Mouse (Mus musculus) liver, embryonic 15.5 days (tissue): ENCODE measurements at regions not wholly inside any gene's neighbourhood (a gene's known extent, or its start where the extent isn't known, plus 50 kb on each side); places are given as distances from the start of the nearest gene placed in this dataset.

Experiments
- ATAC-seq: fragments of 200-750 bp; cut with Nextera tagmentation; 2 replicates; pipeline ENCODE4 v1.8.0; 2017; ENCODE audit warnings: moderate number of reproducible peaks, mild to moderate bottlenecking, moderate library complexity; ENCODE audit not compliant: insufficient read depth
- H3K27ac ChIP-seq: fragments of 300-500 bp; sonication (generic); replicated peaks from 2 replicates; pipeline ENCODE4 v1.5.1; 2015; ENCODE audit warnings: mild to moderate bottlenecking, inconsistent platforms
- H3K27me3 ChIP-seq: fragments of 300-500 bp; sonication (generic); 2 replicates; pipeline ENCODE4 v1.6.1; 2015; ENCODE audit warnings: mild to moderate bottlenecking, inconsistent platforms
- H3K36me3 ChIP-seq: fragments of 300-500 bp; sonication (generic); replicated peaks from 2 replicates; pipeline ENCODE4 v1.6.1; 2015; ENCODE audit warnings: moderate library complexity, mild to moderate bottlenecking, inconsistent platforms
- H3K4me1 ChIP-seq: fragments of 300-500 bp; sonication (generic); replicated peaks from 2 replicates; pipeline ENCODE4 v1.6.1; 2015; ENCODE audit warnings: inconsistent platforms
- H3K4me2 ChIP-seq: fragments of 300-500 bp; sonication (generic); 2 replicates; pipeline ENCODE4 v1.6.1; 2015; ENCODE audit warnings: moderate library complexity, mild to moderate bottlenecking, inconsistent platforms
- H3K4me3 ChIP-seq: fragments of 300-500 bp; sonication (generic); replicated peaks from 2 replicates; pipeline ENCODE4 v1.5.1; 2015; ENCODE audit warnings: mild to moderate bottlenecking, inconsistent platforms
- H3K9ac ChIP-seq: fragments of 300-500 bp; sonication (generic); 2 replicates; pipeline ENCODE4 v1.6.1; 2015; ENCODE audit warnings: moderate library complexity, mild to moderate bottlenecking, inconsistent platforms
- H3K9me3 ChIP-seq: fragments of 300-500 bp; sonication (generic); replicated peaks from 2 replicates; pipeline ENCODE4 v1.6.1; 2016; ENCODE audit warnings: inconsistent platforms
- WGBS: fragments of 180-500 bp; shearing (Covaris S2); methylation state at CpG from one replicate; pipeline ENCODE4 v1.1.7; 2015; ENCODE audit warnings: mixed read lengths; ENCODE audit not compliant: insufficient replicate concordance; 5-methylcytosine and 5-hydroxymethylcytosine counted together

GRCm38 (mm10) chr5:75471010-75471409 lies 103.7 kb upstream of the Kit start:
- WGBS, result 46% methylated on average over 8 of the region's 8 CpGs
- H3K4me3 ChIP-seq, result no peak overlapping the region
- no peak overlapping the region for H3K4me2 ChIP-seq
- no peaks in the 10 kb centered on the region for H3K9me3 ChIP-seq
- H3K27me3 ChIP-seq, result no peaks in the 10 kb centered on the region
- no peak overlapping the region for H3K27ac ChIP-seq
- no peak overlapping the region for H3K9ac ChIP-seq
- peaks cover 14% of the 10 kb centered on the region; the same call in 1 of the 2 replicates for H3K4me1 ChIP-seq
- no peaks in the 10 kb centered on the region for H3K36me3 ChIP-seq
- no peak for ATAC-seq

- WGBS, result 31% methylated on average over 3 of the region's 3 CpGs
- no peak overlapping the region for H3K27ac ChIP-seq
- no peak overlapping the region for H3K9ac ChIP-seq
- H3K4me2 ChIP-seq, result no peak overlapping the region
- H3K9me3 ChIP-seq, result no peaks in the 10 kb centered on the region
- H3K4me3 ChIP-seq, result no peak overlapping the region
- no peaks in the 10 kb centered on the region for H3K36me3 ChIP-seq
- ATAC-seq, result no peak
- peaks cover 4% of the 10 kb centered on the region; the same call in 1 of the 2 replicates for H3K4me1 ChIP-seq
- no peaks in the 10 kb centered on the region for H3K27me3 ChIP-seq
These were observed 102.2 kb upstream of the Kit start for GRCm38 (mm10) chr5:75472484-75472883.

- WGBS, result 62% methylated on average over 4 of the region's 4 CpGs
- no peaks in the 10 kb centered on the region; the same call in 1 of the 2 replicates for H3K4me1 ChIP-seq
- no peaks in the 10 kb centered on the region for H3K27me3 ChIP-seq
- H3K4me3 ChIP-seq, result no peak overlapping the region
- H3K4me2 ChIP-seq, result no peak overlapping the region
- ATAC-seq, result no peak
- no peak overlapping the region for H3K27ac ChIP-seq
- no peaks in the 10 kb centered on the region for H3K36me3 ChIP-seq
- no peak overlapping the region for H3K9ac ChIP-seq
- no peaks in the 10 kb centered on the region for H3K9me3 ChIP-seq
These were observed 99.3 kb upstream of the Kit start for GRCm38 (mm10) chr5:75475414-75475813.

- no peak for ATAC-seq
- WGBS, result 4% methylated on average over 1 of the region's 1 CpGs
- no peaks in the 10 kb centered on the region for H3K27me3 ChIP-seq
These were observed 96.2 kb upstream of the Kit start for GRCm38 (mm10) chr5:75478499-75478898.

GRCm38 (mm10) chr5:75479149-75479548 lies 95.6 kb upstream of the Kit start:
- H3K4me2 ChIP-seq, result no peak overlapping the region
- no peak overlapping the region for H3K27ac ChIP-seq
- no peaks in the 10 kb centered on the region for H3K27me3 ChIP-seq
- ATAC-seq, result no peak
- no peak overlapping the region for H3K4me3 ChIP-seq
- no peaks in the 10 kb centered on the region for H3K4me1 ChIP-seq
- no peaks in the 10 kb centered on the region for H3K9me3 ChIP-seq
- no peak overlapping the region for H3K9ac ChIP-seq
- 74% methylated on average over 11 of the region's 11 CpGs for WGBS
- H3K36me3 ChIP-seq, result no peaks in the 10 kb centered on the region

More at GRCm38 (mm10) chr5:75478499-75478898, 96.2 kb upstream of the Kit start:
- no peaks in the 10 kb centered on the region for H3K4me1 ChIP-seq
- no peak overlapping the region for H3K27ac ChIP-seq
- no peaks in the 10 kb centered on the region for H3K36me3 ChIP-seq
- H3K9me3 ChIP-seq, result no peaks in the 10 kb centered on the region
- H3K9ac ChIP-seq, result no peak overlapping the region
- no peak overlapping the region for H3K4me2 ChIP-seq
- H3K4me3 ChIP-seq, result no peak overlapping the region

- WGBS, result 63% methylated on average over 7 of the region's 7 CpGs
- ATAC-seq, result no peak
- Histone ChIP-seq H3K4me3 (no peak overlapping the region), H3K9me3 (no peaks in the 10 kb centered on the region), H3K4me2 (no peak overlapping the region), H3K27me3 (no peaks in the 10 kb centered on the region), H3K4me1 (no peaks in the 10 kb centered on the region), H3K36me3 (no peaks in the 10 kb centered on the region), H3K9ac (no peak overlapping the region), H3K27ac (no peak overlapping the region)
These were observed 93.1 kb upstream of the Kit start for GRCm38 (mm10) chr5:75481595-75481994.

- Histone ChIP-seq H3K4me2 (no peak overlapping the region), H3K9me3 (no peaks in the 10 kb centered on the region), H3K27me3 (no peaks in the 10 kb centered on the region), H3K4me3 (no peak overlapping the region), H3K9ac (no peak overlapping the region), H3K27ac (no peak overlapping the region), H3K36me3 (no peaks in the 10 kb centered on the region), H3K4me1 (no peaks in the 10 kb centered on the region)
- 69% methylated on average over 7 of the region's 7 CpGs for WGBS
- ATAC-seq, result no peak
These were observed 90.4 kb upstream of the Kit start for GRCm38 (mm10) chr5:75484330-75484729.

GRCm38 (mm10) chr5:75490806-75491205 lies 83.9 kb upstream of the Kit start:
- Histone ChIP-seq H3K9ac (no peak overlapping the region), H3K4me2 (no peak overlapping the region), H3K4me1 (no peaks in the 10 kb centered on the region), H3K36me3 (no peaks in the 10 kb centered on the region), H3K4me3 (no peak overlapping the region), H3K27ac (no peak overlapping the region), H3K9me3 (no peaks in the 10 kb centered on the region), H3K27me3 (no peaks in the 10 kb centered on the region)
- ATAC-seq, result no peak
- 36% methylated on average over 9 of the region's 9 CpGs for WGBS

- ATAC-seq, result no peak
- WGBS, result 61% methylated on average over 10 of the region's 10 CpGs
- no peak overlapping the region for H3K27ac ChIP-seq
- no peak overlapping the region for H3K4me3 ChIP-seq
- H3K4me1 ChIP-seq, result no peaks in the 10 kb centered on the region
- no peak overlapping the region for H3K4me2 ChIP-seq
- no peaks in the 10 kb centered on the region for H3K9me3 ChIP-seq
- H3K9ac ChIP-seq, result no peak overlapping the region
- H3K27me3 ChIP-seq, result no peaks in the 10 kb centered on the region
- H3K36me3 ChIP-seq, result no peaks in the 10 kb centered on the region
These were observed 80.6 kb upstream of the Kit start for GRCm38 (mm10) chr5:75494143-75494542.

- ATAC-seq, result no peak
- H3K4me3 ChIP-seq, result no peak overlapping the region
- H3K4me1 ChIP-seq, result no peaks in the 10 kb centered on the region
- 72% methylated on average over 3 of the region's 3 CpGs for WGBS
- H3K9me3 ChIP-seq, result no peaks in the 10 kb centered on the region
- no peaks in the 10 kb centered on the region for H3K36me3 ChIP-seq
- H3K27ac ChIP-seq, result no peak overlapping the region
- H3K9ac ChIP-seq, result no peak overlapping the region
- H3K27me3 ChIP-seq, result no peaks in the 10 kb centered on the region
- no peak overlapping the region for H3K4me2 ChIP-seq
These were observed 75.7 kb upstream of the Kit start for GRCm38 (mm10) chr5:75499053-75499452.

GRCm38 (mm10) chr5:75499695-75500094 lies 75.0 kb upstream of the Kit start:
- WGBS, result 72% methylated on average over 5 of the region's 5 CpGs

GRCm38 (mm10) chr5:75500654-75501416 lies 73.9 kb upstream of the Kit start:
- no peak overlapping the region for H3K27ac ChIP-seq
- no peaks in the 10 kb centered on the region for H3K27me3 ChIP-seq
- H3K36me3 ChIP-seq, result no peaks in the 10 kb centered on the region
- H3K4me1 ChIP-seq, result no peaks in the 10 kb centered on the region
- H3K4me2 ChIP-seq, result no peak overlapping the region
- H3K9ac ChIP-seq, result no peak overlapping the region
- 67% methylated on average over 8 of the region's 8 CpGs for WGBS
- ATAC-seq, result no peak
- no peaks in the 10 kb centered on the region for H3K9me3 ChIP-seq
- no peak overlapping the region for H3K4me3 ChIP-seq

More at GRCm38 (mm10) chr5:75499695-75500094, 75.0 kb upstream of the Kit start:
- no peak overlapping the region for H3K4me2 ChIP-seq
- no peak overlapping the region for H3K27ac ChIP-seq
- H3K36me3 ChIP-seq, result no peaks in the 10 kb centered on the region
- no peaks in the 10 kb centered on the region for H3K27me3 ChIP-seq
- no peak for ATAC-seq
- H3K4me3 ChIP-seq, result no peak overlapping the region
- H3K4me1 ChIP-seq, result no peaks in the 10 kb centered on the region
- no peak overlapping the region for H3K9ac ChIP-seq
- H3K9me3 ChIP-seq, result no peaks in the 10 kb centered on the region
